Mouse (Mus musculus): ENCODE data around the gene Dnajc12. TPM values are rescaled to one million over a fixed set of nuclear protein-coding genes. Genes with fewer than 3 reads are reported as not detected.
"Not testable (repeated sequence)": the region's sequence is repeated elsewhere in the genome, so short reads cannot be mapped to it uniquely, and the experiment has no call there.

Gene Dnajc12
- polyA plus RNA-seq, 1 experiment from 2014 or later = 19.6 TPM

GRCm38 (mm10) chr10:63378948-63379680 is 3.1 kb upstream of the Dnajc12 start:
- no peaks in the 10 kb centered on the region for H3K4me1 ChIP-seq (replicated peaks; ENCODE audit: control insufficient read depth, insufficient read depth, low read length)
- H3K4me3 ChIP-seq (ENCODE audit: low read depth, low read length) = no peak overlapping the region
- no peaks in the 10 kb centered on the region for H3K9me3 ChIP-seq (ENCODE audit: control insufficient read depth, low read length)
- DNase-seq (ENCODE audit: low spot score) (no peak), ATAC-seq (ENCODE audit: low FRiP score) (no peak)
- H3K27ac ChIP-seq (ENCODE audit: low read depth, low read length) = no peak overlapping the region
- WGBS = 79% methylated on average over 6 of the region's 6 CpGs
- H3K27me3 ChIP-seq (ENCODE audit: control insufficient read depth, insufficient read depth, low read length) = no peaks in the 10 kb centered on the region; the same call in 1 of the 2 replicates
- no peak overlapping the region for H3K9ac ChIP-seq (ENCODE audit: low read depth, low read length)
- no peaks in the 10 kb centered on the region for H3K36me3 ChIP-seq (ENCODE audit: control insufficient read depth, insufficient read depth, low read length)
- H3K4me2 ChIP-seq (replicated peaks; ENCODE audit: low read depth, low read length) = no peak overlapping the region

- 9% methylated on average over 24 of the region's 24 CpGs for WGBS
- peak; percentile 31 for DNase-seq (ENCODE audit: low spot score)
Measured at GRCm38 (mm10) chr10:63381498-63382280, 554 bp upstream of the Dnajc12 start, which contains the start of gene Sirt1. Sirt1 (minus strand) TSS chr10:63381704.

GRCm38 (mm10) chr10:63385897-63386296 is 3.7 kb downstream of the Dnajc12 start:
- not testable (repeated sequence) for ATAC-seq (ENCODE audit: low FRiP score); H3K36me3 ChIP-seq (ENCODE audit: control insufficient read depth, insufficient read depth, low read length); H3K9ac ChIP-seq (ENCODE audit: low read depth, low read length); DNase-seq (ENCODE audit: low spot score); H3K27me3 ChIP-seq (ENCODE audit: control insufficient read depth, insufficient read depth, low read length); H3K27ac ChIP-seq (ENCODE audit: low read depth, low read length); H3K4me1 ChIP-seq (replicated peaks; ENCODE audit: control insufficient read depth, insufficient read depth, low read length); H3K9me3 ChIP-seq (ENCODE audit: control insufficient read depth, low read length)
- 35% methylated on average over 5 of the region's 5 CpGs for WGBS
- Histone ChIP-seq H3K4me3 (ENCODE audit: low read depth, low read length) (peak overlapping the region; percentile 60), H3K4me2 (replicated peaks; ENCODE audit: low read depth, low read length) (peak overlapping the region; percentile 62)

More at GRCm38 (mm10) chr10:63381498-63382280, 554 bp upstream of the Dnajc12 start, which contains the start of gene Sirt1:
- ATAC-seq (ENCODE audit: low FRiP score) = no peak
- H3K9ac ChIP-seq (ENCODE audit: low read depth, low read length) = peak within 1 kb of the TSS; percentile 34
- H3K4me2 ChIP-seq (replicated peaks; ENCODE audit: low read depth, low read length) = peak within 1 kb of the TSS; percentile 78
- no peaks in the 10 kb centered on the region for H3K4me1 ChIP-seq (replicated peaks; ENCODE audit: control insufficient read depth, insufficient read depth, low read length)
- peak within 1 kb of the TSS; percentile 42 for H3K4me3 ChIP-seq (ENCODE audit: low read depth, low read length)
- no peak within 1 kb of the TSS for H3K27ac ChIP-seq (ENCODE audit: low read depth, low read length)
- no peaks in the 10 kb centered on the region for H3K36me3 ChIP-seq (ENCODE audit: control insufficient read depth, insufficient read depth, low read length)
- no peaks in the 10 kb centered on the region; the same call in 1 of the 2 replicates for H3K27me3 ChIP-seq (ENCODE audit: control insufficient read depth, insufficient read depth, low read length)
- no peaks in the 10 kb centered on the region for H3K9me3 ChIP-seq (ENCODE audit: control insufficient read depth, low read length)

GRCm38 (mm10) chr10:63386444-63386843 is 4.2 kb downstream of the Dnajc12 start:
- H3K27ac ChIP-seq (ENCODE audit: low read depth, low read length) = no peak overlapping the region
- no peaks in the 10 kb centered on the region for H3K9me3 ChIP-seq (ENCODE audit: control insufficient read depth, low read length)
- peak; percentile 75 for DNase-seq (ENCODE audit: low spot score)
- peak overlapping the region; percentile 60 for H3K4me3 ChIP-seq (ENCODE audit: low read depth, low read length)
- H3K4me2 ChIP-seq (replicated peaks; ENCODE audit: low read depth, low read length) = peak overlapping the region; percentile 62
- peak overlapping the region; percentile 59 for H3K9ac ChIP-seq (ENCODE audit: low read depth, low read length)
- H3K36me3 ChIP-seq (ENCODE audit: control insufficient read depth, insufficient read depth, low read length) = no peaks in the 10 kb centered on the region
- no peaks in the 10 kb centered on the region for H3K27me3 ChIP-seq (ENCODE audit: control insufficient read depth, insufficient read depth, low read length)
- H3K4me1 ChIP-seq (replicated peaks; ENCODE audit: control insufficient read depth, insufficient read depth, low read length) = no peaks in the 10 kb centered on the region
- ATAC-seq (ENCODE audit: low FRiP score) = peak; percentile 77
- WGBS = under 1% methylated on average over 19 of the region's 19 CpGs

GRCm38 (mm10) chr10:63386991-63387390 is 4.7 kb downstream of the Dnajc12 start:
- Histone ChIP-seq H3K27me3 (ENCODE audit: control insufficient read depth, insufficient read depth, low read length) (no peaks in the 10 kb centered on the region), H3K4me2 (replicated peaks; ENCODE audit: low read depth, low read length) (peak overlapping the region; percentile 62), H3K4me1 (replicated peaks; ENCODE audit: control insufficient read depth, insufficient read depth, low read length) (no peaks in the 10 kb centered on the region), H3K4me3 (ENCODE audit: low read depth, low read length) (peak overlapping the region; percentile 60), H3K27ac (ENCODE audit: low read depth, low read length) (no peak overlapping the region), H3K9ac (ENCODE audit: low read depth, low read length) (peak overlapping the region; percentile 59), H3K9me3 (ENCODE audit: control insufficient read depth, low read length) (no peaks in the 10 kb centered on the region), H3K36me3 (ENCODE audit: control insufficient read depth, insufficient read depth, low read length) (no peaks in the 10 kb centered on the region)
- DNase-seq (ENCODE audit: low spot score) (no peak), ATAC-seq (ENCODE audit: low FRiP score) (no peak)
- 3% methylated on average over 10 of the region's 10 CpGs for WGBS

GRCm38 (mm10) chr10:63388948-63389347 is 6.7 kb downstream of the Dnajc12 start:
- no peak overlapping the region for H3K9ac ChIP-seq (ENCODE audit: low read depth, low read length)
- no peak overlapping the region for H3K27ac ChIP-seq (ENCODE audit: low read depth, low read length)
- no peaks in the 10 kb centered on the region for H3K9me3 ChIP-seq (ENCODE audit: control insufficient read depth, low read length)
- DNase-seq (ENCODE audit: low spot score) = no peak
- no peak overlapping the region for H3K4me2 ChIP-seq (replicated peaks; ENCODE audit: low read depth, low read length)
- H3K27me3 ChIP-seq (ENCODE audit: control insufficient read depth, insufficient read depth, low read length) = no peaks in the 10 kb centered on the region
- H3K36me3 ChIP-seq (ENCODE audit: control insufficient read depth, insufficient read depth, low read length) = no peaks in the 10 kb centered on the region
- H3K4me1 ChIP-seq (replicated peaks; ENCODE audit: control insufficient read depth, insufficient read depth, low read length) = no peaks in the 10 kb centered on the region
- no peak overlapping the region for H3K4me3 ChIP-seq (ENCODE audit: low read depth, low read length)
- 42% methylated on average over 4 of the region's 4 CpGs for WGBS
- ATAC-seq (ENCODE audit: low FRiP score) = no peak

- H3K27ac ChIP-seq (ENCODE audit: low read depth, low read length) = no peak overlapping the region
- 89% methylated on average over 10 of the region's 10 CpGs for whole genome bisulfite sequencing
- no peak overlapping the region for H3K4me3 ChIP-seq (ENCODE audit: low read depth, low read length)
- ATAC-seq (ENCODE audit: low FRiP score) = no peak
- H3K4me1 ChIP-seq (replicated peaks; ENCODE audit: control insufficient read depth, insufficient read depth, low read length) = no peaks in the 10 kb centered on the region
- DNase-seq (ENCODE audit: low spot score) = no peak
- H3K36me3 ChIP-seq (ENCODE audit: control insufficient read depth, insufficient read depth, low read length) = no peaks in the 10 kb centered on the region
- no peaks in the 10 kb centered on the region for H3K9me3 ChIP-seq (ENCODE audit: control insufficient read depth, low read length)
- H3K27me3 ChIP-seq (ENCODE audit: control insufficient read depth, insufficient read depth, low read length) = no peaks in the 10 kb centered on the region
- H3K4me2 ChIP-seq (replicated peaks; ENCODE audit: low read depth, low read length) = no peak overlapping the region
- H3K9ac ChIP-seq (ENCODE audit: low read depth, low read length) = no peak overlapping the region
Measured at GRCm38 (mm10) chr10:63396963-63397362, 14.7 kb downstream of the Dnajc12 start.

- 83% methylated on average over 5 of the region's 5 CpGs for WGBS
Measured at GRCm38 (mm10) chr10:63402731-63403504, 20.7 kb downstream of the Dnajc12 start.

More at GRCm38 (mm10) chr10:63402731-63403504, 20.7 kb downstream of the Dnajc12 start:
- no peaks in the 10 kb centered on the region for H3K36me3 ChIP-seq (ENCODE audit: control insufficient read depth, insufficient read depth, low read length)
- H3K9me3 ChIP-seq (ENCODE audit: control insufficient read depth, low read length) = no peaks in the 10 kb centered on the region
- no peak overlapping the region for H3K4me3 ChIP-seq (ENCODE audit: low read depth, low read length)
- no peaks in the 10 kb centered on the region for H3K4me1 ChIP-seq (replicated peaks; ENCODE audit: control insufficient read depth, insufficient read depth, low read length)
- no peak for ATAC-seq (ENCODE audit: low FRiP score)
- H3K4me2 ChIP-seq (replicated peaks; ENCODE audit: low read depth, low read length) = no peak overlapping the region
- DNase-seq (ENCODE audit: low spot score) = no peak
- H3K27ac ChIP-seq (ENCODE audit: low read depth, low read length) = no peak overlapping the region
- H3K9ac ChIP-seq (ENCODE audit: low read depth, low read length) = no peak overlapping the region
- no peaks in the 10 kb centered on the region for H3K27me3 ChIP-seq (ENCODE audit: control insufficient read depth, insufficient read depth, low read length)
